Mouse (Mus musculus) cortical plate, adult 2 months (tissue): ENCODE data around the gene Zfp94. TPM values are rescaled to one million over a fixed set of nuclear protein-coding genes. Genes with fewer than 3 reads are reported as not detected.

ENCODE experiments used
- H3K27ac ChIP-seq: fragments of 200-500 bp; 2 replicates; pipeline ENCODE4 v1.5.1; 2012; ENCODE audit warnings: low read length, control low read depth, inconsistent platforms; ENCODE audit not compliant: insufficient read depth
- H3K4me1 ChIP-seq: fragments of 200-500 bp; 2 replicates; pipeline ENCODE4 v1.6.1; 2011; ENCODE audit warnings: low read length; ENCODE audit not compliant: control insufficient read depth, insufficient read depth
- H3K4me3 ChIP-seq: fragments of 200-500 bp; 2 replicates; pipeline ENCODE4 v1.5.1; 2011; ENCODE audit warnings: mild to moderate bottlenecking, low read length, control low read depth; ENCODE audit not compliant: insufficient read depth
- CTCF ChIP-seq: fragments of 200-500 bp; IDR thresholded peaks from 2 replicates; pipeline ENCODE4 v1.5.1; 2011; ENCODE audit warnings: mild to moderate bottlenecking, control low read depth, low read length; ENCODE audit not compliant: insufficient read depth; ENCODE audit errors: extremely low read depth
- POLR2A ChIP-seq: fragments of 200-500 bp; IDR thresholded peaks from 2 replicates; pipeline ENCODE4 v1.6.1; 2011; ENCODE audit warnings: mild to moderate bottlenecking, low read length, control low read depth; ENCODE audit not compliant: insufficient read depth; ENCODE audit errors: extremely low read depth
- polyA plus RNA-seq: library from polyadenylated mRNA; depleted of rRNA; stranded (reverse); fragments of >200 nt; gene quantifications from 2 replicates; pipeline ENCODE4 v1.2.3, GENCODE M21; 2012

Zfp94 gene
- polyA plus RNA-seq, 1 experiment: 20.2 TPM

DNA sequence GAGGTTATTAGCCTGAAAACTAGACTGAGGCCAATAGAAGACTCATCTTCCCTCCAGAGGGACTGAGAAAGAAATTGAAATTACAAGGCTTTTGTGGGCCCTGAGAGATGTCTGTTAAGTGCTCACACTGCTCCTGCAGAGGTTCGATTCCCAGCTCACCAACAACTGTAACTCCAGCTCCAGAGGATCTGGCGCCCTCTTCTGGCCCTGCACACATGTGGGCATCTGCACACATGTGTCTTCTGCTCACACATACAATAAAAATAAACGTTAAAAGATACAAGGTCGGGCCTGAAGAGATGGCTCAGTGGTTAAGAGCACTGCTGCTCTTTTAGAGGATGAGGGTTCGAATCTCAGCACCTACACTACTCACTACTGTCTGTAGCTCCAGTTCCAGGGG is 30.0 kb upstream of the Zfp94 start:
- H3K4me1 ChIP-seq: no peaks in the 10 kb centered on the region
- TF ChIP-seq CTCF (no peak), POLR2A (no peak)
- H3K4me3 ChIP-seq: no peak overlapping the region
- no peak overlapping the region for H3K27ac ChIP-seq

DNA sequence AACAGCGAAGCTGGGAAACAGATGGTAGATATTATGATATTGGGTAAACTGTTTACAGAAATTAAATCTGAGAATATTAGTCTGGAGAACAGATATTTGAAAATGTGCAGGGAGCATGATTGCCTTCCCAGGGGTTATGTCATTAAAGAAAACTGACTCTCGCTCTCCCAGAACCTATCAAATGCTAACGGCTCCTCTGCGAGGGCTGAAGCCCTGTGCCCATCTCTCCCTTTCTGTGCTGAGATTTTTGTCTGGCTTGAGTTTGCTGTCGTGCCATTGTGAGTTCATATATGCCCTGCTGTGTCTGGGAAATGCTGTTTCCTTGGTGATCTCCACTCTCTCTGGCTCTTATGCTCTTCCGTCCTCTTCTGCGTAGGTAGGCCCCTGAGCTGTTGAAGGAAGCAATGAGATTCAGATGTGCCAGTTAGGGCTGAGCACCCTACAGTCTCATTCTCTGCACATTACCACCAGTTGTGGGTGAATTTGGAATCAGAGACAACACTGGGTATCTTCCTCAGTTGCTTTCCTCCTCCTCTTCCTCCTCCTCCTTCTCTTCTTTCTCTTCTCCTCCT is 27.3 kb upstream of the Zfp94 start:
- no peaks in the 10 kb centered on the region for H3K4me1 ChIP-seq
- TF ChIP-seq CTCF (no peak), POLR2A (0 out of 2 replicates have a peak, but pooled peaks have one; percentile 13)
- H3K27ac ChIP-seq: no peak overlapping the region
- H3K4me3 ChIP-seq: no peak overlapping the region

DNA sequence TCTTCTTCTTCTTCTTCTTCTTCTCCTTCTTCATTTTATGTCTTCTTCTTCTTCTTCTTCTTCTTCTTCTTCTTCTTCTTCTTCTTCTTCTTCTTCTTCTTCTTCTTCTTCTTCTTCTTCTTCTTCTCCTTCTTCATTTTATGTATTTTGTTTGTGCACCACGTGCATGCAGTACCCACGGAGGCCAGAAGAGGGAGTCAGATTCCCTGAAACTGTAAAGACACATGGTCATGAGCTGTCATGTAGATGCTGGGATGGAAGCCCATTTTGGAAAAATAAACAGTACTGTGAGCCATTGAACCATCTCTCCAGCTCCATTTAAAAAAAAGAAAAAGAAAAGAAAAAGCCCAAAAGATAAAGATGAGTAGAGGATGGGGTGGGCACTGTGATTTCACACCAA is 21.8 kb upstream of the Zfp94 start:
- TF ChIP-seq POLR2A (no peak), CTCF (peak; percentile 12; the same call in 1 of the 2 replicates)
- Histone ChIP-seq H3K27ac (no peak overlapping the region), H3K4me3 (no peak overlapping the region), H3K4me1 (no peaks in the 10 kb centered on the region)

DNA sequence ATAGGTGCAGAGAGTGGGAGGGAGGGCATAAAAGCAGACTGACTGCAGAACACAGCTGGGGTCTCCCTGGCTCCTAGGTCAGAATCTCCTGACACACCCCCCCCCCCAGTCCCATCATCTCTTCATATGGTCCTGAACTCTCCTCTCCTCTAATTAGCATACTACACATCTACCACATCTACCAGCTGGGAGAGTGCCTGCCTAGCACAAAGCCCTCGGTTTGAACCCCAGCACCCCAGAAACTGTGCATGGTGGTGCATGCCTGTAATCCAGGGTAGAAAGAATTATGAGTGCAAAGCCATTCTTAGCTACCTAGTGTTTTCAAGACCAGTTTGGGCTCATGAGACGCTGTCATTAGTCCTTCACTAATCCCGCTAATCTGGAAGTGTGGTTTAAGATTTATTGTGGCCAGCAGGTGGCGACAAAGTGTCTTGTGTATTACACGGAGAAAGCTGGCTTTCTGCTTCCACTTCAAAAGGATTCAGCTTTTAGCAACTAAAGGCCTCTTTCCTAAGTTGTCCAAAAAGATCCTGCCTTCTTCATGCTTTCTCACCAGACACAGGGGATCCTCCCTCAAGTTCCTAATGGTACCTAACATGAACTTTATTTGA is 19.3 kb upstream of the Zfp94 start:
- TF ChIP-seq CTCF: peak; percentile 59
- TF ChIP-seq POLR2A: no peak
- Histone ChIP-seq H3K27ac (no peak overlapping the region), H3K4me1 (no peaks in the 10 kb centered on the region), H3K4me3 (no peak overlapping the region)

DNA sequence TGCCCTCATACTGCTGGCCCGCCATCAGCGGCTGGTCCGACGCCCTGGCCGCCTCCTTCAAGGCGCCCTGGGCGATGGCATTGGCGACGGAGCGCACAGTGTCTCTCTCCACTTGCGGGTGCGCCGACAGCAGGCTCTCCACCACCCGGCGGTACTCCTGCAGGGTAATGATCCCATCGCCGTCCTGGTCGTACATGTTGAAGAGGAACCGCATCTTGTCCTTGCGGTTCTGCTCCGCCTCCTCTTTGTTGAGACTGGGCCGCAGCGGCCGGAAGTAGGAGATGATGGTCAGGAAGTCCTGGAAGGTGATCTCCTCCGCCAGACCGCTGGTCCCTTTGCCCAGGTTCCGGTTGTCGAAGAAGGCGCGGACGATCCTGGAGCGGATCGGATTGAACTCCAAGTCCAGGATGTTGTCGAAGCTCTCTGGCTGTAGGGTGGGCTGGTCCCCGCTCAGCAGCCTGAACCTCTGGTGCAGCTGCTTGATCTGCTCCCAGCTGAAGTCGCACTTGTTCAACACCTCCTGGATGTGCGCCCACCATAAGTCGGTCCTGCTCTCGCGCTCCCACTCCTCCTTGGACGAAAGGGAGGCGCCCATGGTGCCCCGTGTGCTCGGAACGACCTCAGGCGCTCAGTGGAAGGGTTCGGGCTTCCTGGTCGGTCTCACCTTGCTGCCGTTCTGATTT is 17.0 kb upstream of the Zfp94 start, which contains the start of gene Tescl:
Gene Tescl (minus strand): TSS at position 633 of the 683 bp plus-strand sequence.
- H3K4me3 ChIP-seq: no peak within 1 kb of the TSS
- no peak for TF ChIP-seq POLR2A
- no peak for TF ChIP-seq CTCF
- H3K27ac ChIP-seq: no peak within 1 kb of the TSS
- H3K4me1 ChIP-seq: no peaks in the 10 kb centered on the region

DNA sequence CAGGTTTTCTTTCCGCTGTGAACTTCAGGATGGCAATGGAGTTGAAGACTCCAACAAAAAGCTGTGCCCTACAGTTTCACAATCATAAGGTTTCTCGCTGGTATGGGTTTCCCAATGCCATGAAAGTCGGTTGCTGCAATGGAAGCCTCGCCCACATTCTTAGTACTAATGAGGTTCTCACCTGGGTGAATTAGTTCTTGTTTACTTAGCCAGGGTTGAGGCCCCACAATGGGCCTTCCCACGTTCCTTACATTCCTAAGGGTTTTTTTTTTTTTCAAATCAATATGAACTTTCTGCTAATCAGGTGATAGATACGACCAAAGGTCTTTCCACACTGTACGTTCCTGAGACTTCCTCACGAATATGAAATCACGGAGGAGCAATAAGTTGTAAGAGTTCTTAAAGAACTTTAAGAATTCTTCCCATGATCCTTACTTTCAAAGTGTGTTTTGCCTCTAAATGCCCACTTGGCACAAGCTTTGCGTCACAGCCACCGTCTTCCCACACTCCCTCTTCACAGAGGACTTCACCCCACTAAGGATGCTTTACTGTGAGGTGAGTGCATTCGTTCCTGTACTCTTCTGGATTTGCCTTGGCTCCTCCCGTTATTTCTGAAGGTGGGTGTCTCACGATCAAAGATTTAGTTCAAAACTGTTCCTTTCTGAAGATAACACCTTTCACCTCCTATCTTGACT is 11.0 kb upstream of the Zfp94 start:
- no peak for TF ChIP-seq POLR2A
- no peak for TF ChIP-seq CTCF
- Histone ChIP-seq H3K4me1 (0 out of 2 replicates have a peak, but pooled peaks cover 1% of the 10 kb centered on the region), H3K27ac (no peak overlapping the region), H3K4me3 (no peak overlapping the region)

DNA sequence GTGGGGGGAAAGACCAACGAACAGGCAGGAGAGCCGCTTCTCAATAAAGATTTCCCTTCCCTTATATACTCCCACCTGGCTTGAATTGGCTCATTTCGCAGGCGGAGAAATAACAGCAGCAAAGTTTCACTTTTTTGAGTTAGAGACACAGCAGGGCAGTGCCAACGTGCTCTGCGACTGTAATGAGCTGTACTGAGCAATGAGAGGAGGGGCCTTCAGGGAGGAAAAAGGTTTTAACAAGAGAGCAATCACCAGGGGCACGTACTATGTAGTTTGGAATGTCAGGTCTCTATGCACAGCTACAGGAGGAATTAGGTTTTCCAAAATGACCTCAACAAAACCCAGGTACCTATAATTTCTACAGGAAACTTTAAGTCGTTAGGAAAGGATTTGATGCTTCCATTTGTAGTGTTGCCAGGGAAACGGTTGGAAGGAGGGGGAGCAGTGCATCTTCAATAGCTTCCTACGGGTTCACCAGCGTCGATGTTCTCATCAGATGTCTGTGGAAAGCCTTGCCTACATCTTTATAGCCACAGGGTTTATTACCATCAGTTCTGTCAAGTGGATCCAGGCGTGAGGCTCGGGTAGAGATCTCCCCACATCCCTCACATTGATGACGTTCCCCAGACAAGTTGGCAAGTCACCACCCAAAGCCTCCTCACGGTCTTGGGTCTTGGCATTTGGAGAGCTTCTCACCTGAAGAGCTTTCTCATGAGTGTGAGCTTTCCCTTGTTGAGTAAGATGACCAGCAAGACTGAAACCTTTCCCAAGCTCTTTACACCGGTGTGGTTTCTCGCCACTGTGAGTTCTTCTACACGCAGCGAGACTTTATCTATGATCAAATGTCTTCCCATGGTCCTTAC is 10.0 kb upstream of the Zfp94 start:
- no peak overlapping the region for H3K27ac ChIP-seq
- TF ChIP-seq POLR2A: no peak
- no peak for TF ChIP-seq CTCF
- 0 out of 2 replicates have a peak overlapping the region, but pooled peaks have one; percentile 6 for H3K4me3 ChIP-seq
- H3K4me1 ChIP-seq: 0 out of 2 replicates have a peak, but pooled peaks cover 1% of the 10 kb centered on the region

GRCm38 (mm10) chr7:24325675-24326128 is 9.2 kb upstream of the Zfp94 start:
- no peak for TF ChIP-seq CTCF
- no peak for TF ChIP-seq POLR2A
- 0 out of 2 replicates have a peak, but pooled peaks cover 1% of the 10 kb centered on the region for H3K4me1 ChIP-seq
- H3K27ac ChIP-seq: no peak overlapping the region

More at GRCm38 (mm10) chr7:24325675-24326128, 9.2 kb upstream of the Zfp94 start:
- peak overlapping the region; percentile 6; the same call in 1 of the 2 replicates for H3K4me3 ChIP-seq
